Mouse (Mus musculus) adrenal gland, postnatal 36 days (tissue): ENCODE data around the gene R3hdm1. TPM values are rescaled to one million over a fixed set of nuclear protein-coding genes. Genes with fewer than 3 reads are reported as not detected.
"Not testable (repeated sequence)": the region's sequence is repeated elsewhere in the genome, so short reads cannot be mapped to it uniquely, and the experiment has no call there.

Experiments
- DNase-seq, 2 experiments: peaks; one replicate each; pipeline ENCODE4 v3.0.0; 2021; ENCODE audit warnings: mixed read lengths in 1 of 2
- total RNA-seq, 2 experiments: library from RNA; stranded (reverse); gene quantifications; 2 replicates each; pipeline ENCODE4 v1.2.3; 2021

R3hdm1 gene
- total RNA-seq, 2 experiments from 2014 or later = 72.0 to 75.2 TPM

DNA sequence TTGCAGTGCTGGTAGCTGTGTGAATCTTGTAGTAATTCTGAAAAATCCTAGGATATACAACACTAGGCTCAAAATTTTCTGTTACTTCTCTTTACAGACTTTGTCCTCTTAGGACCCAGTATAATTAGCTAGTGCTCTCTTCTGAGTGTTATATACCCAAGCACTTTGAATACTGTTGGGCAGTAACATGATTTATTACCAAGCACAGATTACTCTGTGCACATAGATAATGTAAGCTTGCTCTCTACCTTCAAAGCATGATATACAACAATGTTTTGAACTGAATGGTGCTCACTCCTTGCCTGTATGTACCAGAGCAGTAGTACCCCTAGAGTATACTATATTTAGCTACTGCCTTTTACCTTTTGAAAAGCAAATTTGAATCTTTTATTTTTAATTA lies 33.1 kb downstream of the R3hdm1 start:
- not testable (repeated sequence) for DNase-seq

DNA sequence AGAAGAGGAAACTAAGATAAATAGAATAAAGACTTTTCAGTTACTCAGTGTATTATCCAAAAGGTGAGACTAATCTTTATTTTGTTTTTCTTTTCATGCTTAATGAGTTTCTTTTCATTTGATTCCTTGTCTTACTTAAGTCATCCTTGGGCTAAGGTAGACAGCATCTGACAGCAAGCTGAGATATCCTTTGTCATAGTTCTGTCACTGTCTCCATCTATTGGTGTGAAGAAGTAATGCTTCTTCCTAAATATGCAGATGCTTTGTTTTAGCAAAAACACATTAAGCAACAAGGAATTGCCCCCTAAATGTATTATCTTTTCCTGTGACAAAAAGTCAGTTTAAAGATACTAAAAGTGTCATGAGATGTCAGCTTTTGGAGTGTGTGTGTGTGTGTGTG lies 37.9 kb downstream of the R3hdm1 start:
- DNase-seq = no peak

DNA sequence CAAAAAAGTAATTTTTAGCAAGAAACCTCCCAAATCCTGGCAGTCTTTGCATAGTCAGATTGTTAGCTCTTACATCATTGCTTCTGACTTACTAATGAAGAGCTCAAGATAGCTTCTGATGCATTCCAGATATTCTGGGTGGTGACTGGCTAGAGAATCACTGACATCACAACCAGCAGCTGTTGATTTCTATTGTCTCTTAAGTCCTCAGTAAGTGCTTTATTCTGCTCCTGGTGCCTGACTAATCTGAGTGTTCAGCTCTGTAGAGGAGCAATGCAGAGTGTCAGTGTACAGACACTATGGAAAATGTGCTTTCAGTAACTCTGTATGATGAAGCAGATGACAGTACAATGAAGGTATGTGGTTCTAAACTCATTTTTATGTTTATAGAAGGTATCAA lies 38.6 kb downstream of the R3hdm1 start:
- no peak for DNase-seq

DNA sequence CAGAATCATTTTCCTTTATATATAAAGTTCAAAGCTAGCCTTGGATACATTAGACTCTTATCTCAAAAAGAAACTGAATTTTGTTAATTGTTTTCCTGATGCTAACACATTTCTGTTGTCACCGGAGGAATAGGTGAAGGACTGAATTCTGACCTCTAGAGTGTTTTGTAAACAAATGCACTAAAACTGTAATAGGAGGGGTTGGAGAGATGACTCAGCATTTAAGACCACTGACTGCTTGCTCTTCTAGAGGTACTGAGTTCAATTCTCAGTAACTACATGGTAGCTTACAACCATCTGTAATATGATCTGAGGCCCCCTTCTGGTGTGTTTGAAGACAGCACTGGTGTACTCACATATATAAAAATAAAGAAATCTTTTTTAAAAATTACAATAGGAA lies 63.9 kb downstream of the R3hdm1 start:
- DNase-seq = no peak

DNA sequence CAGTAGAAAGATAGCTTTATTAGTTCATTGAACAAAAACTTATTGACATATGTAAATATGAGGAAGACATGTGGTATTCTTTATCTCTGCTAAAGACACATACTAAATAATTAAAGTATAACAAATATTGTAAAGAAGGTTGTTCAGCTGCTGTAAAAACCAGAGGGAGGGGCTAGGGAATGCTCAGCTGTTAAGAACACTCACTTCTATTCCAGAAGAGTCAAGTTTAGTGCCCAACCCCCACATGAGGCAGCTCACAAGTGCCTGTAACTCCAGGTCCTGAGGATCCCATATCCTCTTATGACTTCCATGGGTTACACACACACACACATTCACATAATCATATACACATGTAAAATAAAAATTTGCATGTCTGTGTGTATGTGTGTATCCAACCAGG lies 67.0 kb downstream of the R3hdm1 start:
- DNase-seq = no peak

DNA sequence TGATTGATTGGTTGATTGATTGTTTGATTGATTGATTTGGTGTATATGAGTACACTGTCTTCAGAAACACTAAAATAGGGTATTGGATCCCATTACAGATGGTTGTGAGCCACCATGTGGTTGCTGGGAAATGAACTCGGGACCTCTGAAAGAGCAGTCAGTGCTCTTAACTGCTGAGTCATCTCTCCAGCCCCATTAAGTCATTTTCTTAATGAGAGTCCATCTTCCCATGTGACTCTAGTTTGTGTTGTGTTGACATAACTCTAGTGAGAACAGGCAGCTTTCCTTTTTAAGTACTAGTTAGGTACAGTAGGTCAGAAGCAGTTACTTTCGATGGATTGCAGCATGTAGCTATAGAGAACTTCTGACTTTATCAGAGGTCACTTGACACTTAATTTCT lies 88.3 kb downstream of the R3hdm1 start:
- DNase-seq = no peak

DNA sequence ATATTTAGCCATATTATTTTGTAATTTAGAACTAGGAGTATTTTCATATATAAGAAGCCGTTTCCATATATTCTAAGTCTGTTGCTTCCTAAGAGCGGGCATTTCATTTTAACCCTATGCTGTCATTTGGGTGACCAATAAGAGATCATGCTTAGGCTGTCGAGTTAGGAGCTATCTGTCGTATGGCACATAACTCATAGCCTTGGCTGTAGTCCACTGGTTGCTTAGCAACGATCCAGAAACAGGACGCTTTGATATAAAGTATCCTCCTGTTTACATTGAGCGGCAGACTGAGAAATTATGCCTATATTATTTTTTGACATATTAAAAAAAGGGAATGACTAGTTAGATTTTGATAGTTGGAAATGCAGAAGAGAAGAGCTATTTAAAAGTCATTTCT lies 89.3 kb downstream of the R3hdm1 start:
- DNase-seq = no peak

DNA sequence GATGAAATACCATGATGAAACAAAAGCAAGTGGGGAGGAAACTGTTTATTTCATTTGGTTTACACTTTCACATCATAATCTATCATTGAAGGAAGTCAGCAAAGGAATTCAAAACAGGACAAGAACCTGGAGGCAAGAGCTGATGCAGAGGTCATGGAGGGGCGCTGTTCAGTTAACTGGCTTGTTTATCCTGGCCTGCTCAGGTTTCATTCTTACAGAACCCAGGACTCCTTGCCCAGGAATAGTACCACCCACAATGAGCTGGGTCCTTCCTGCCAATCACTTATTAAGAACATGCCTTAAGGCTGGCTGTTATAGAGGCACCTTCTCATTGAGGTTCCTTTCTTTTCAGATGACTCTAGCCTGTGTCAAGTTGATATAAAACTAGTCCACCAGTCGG lies 90.9 kb downstream of the R3hdm1 start:
- DNase-seq = no peak

DNA sequence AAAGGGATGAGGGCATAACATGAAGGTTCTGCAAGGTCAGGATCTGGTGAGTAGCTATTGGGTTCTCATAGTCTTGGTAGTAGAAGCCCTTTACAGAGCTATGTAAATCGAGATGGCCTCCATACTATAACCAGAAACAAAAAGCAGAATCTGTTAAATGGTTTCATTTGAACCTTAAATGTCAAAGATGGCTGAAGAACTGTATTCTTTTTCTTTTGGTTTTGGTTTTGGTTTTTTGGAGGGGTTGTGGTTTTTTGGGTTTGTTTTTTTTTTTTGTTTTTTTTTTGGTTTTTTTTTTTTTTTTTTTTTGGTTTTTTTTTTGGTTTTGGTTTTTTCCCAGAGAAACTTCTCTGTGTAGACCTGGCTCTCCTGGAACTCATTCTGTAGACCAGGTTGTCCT lies 94.3 kb downstream of the R3hdm1 start:
- no peak for DNase-seq

DNA sequence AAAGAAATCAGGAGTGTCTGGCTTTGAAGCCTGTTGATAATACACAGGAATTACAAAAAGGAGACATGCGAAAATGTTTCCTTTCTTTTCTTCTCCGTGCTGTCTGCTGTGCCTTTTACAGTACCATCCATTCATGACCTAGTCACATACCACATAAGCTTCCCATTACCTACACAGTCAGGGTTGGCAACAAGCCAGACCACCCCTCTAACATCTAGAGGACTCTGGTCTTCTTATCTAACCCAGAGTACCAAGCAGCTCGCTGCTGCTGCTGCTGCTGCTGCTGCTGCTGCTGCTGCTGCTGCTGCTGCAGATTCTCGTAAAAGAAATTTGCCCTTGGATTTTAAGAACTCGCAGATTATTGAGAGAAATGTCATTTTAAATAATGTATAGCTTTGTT lies 110.2 kb downstream of the R3hdm1 start:
- no peak for DNase-seq

DNA sequence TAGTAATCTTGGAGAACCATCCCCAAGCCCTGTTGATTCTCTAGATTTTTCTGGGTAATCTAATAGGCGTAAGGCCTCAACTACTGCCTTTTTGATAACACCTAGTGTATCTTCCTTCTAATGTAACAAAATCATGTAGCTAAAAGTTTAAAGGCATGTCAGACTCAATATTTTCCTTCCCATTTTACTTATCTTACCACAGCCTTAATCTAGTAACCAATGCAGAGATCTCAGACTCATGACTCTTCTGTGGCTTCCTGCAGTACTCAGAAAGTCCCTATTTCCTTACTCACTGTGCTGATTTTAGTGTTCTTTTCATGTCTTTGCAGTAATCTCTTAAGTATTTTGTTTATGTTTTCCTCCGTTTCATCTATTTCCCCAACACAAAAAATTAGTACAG lies 118.8 kb downstream of the R3hdm1 start:
- no peak for DNase-seq

DNA sequence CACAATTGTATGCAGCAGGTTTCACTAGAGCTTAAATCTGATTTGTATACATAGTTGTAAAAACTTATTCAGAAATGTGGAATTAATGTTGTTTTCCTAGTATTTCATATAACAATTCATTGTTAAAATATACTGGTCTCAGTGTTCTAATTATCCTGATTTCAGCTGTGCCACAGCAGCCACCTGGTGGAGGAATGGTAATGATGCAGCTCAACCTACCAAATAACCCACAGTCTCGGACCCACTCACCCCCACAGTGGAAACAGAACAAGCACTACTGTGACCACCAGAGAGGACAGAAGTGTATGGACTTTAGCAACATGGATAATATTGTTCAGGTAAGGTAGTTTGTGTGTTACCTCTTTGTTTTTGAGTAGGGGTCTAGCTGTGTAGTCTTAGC lies 120.2 kb downstream of the R3hdm1 start:
- DNase-seq = no peak

DNA sequence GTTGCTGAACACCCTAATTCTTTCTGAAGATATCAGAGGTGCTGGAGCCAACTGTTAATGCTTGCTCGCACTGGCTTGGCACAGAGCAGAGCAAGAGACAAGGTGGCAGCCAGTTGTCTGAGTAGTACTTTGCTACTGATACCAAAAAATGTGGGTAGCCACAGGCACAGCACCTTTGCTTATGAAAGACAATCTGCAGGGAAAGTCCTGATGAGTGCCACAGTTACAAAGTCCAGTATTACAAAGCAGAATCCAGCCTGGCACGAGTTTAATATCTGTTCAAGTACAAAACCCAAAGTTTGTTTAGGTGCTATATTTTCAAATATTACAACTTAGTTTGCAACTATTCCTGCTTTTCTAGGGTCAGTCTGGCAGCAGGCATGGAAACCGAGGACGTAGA lies 132.1 kb downstream of the R3hdm1 start:
- DNase-seq = no peak

DNA sequence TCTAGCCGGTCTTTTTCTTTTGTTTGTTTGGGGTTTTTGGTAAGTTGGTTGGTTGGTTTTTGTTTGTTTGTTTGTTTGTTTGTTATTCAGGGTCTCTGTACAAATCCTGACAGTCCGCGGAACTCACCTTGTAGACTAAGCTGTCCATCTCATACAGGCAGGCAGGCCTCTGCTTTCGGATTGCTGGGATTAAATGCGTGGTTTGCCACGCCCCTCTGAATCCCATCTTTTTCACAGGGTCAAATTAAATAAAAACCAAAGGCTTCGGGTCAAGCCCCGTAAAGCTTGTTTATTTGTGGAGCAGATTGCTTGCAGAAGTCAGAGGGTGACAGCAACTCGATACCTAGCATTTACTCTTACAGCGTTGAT lies 140.5 kb downstream of the R3hdm1 start, which contains the start of gene Ubxn4:
Ubxn4 (plus strand) TSS at position 338 of the 369 bp plus-strand sequence.
- DNase-seq = no peak

DNA sequence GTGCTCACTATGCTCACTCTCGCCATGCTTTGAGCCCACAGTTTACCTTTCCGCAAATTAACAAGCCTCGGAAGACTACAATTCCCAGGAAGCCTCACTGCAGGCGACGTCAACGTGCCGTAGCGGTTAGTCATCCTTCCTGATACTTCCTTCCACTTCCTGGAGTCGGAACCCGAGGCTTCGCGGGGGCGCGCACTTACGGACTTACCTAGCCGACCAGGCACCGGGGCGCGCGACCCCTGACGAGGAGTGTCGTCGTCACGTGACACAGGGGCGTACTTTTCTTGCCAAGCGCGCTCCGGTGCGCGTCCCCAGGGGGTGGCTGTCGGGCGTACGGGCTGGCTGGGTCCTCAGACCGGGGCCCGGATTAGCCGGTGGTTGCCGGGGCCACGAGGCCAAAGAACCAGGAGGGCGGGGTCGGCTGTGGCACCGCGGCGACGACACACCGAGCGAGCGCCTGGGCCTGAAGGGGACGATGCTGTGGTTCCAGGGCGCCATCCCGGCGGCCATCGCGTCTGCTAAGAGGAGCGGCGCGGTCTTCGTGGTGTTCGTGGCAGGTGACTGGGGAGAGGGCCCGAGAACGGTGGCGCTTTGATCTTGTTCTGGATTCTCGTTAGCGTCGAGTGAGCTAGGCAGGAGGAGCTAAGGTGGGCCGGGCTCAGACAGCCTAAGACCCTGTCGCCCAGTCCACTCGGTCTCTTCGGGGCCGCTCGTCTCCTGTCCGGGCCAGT lies 141.1 kb downstream of the R3hdm1 start:
- DNase-seq = peak; percentile 96 to 97

DNA sequence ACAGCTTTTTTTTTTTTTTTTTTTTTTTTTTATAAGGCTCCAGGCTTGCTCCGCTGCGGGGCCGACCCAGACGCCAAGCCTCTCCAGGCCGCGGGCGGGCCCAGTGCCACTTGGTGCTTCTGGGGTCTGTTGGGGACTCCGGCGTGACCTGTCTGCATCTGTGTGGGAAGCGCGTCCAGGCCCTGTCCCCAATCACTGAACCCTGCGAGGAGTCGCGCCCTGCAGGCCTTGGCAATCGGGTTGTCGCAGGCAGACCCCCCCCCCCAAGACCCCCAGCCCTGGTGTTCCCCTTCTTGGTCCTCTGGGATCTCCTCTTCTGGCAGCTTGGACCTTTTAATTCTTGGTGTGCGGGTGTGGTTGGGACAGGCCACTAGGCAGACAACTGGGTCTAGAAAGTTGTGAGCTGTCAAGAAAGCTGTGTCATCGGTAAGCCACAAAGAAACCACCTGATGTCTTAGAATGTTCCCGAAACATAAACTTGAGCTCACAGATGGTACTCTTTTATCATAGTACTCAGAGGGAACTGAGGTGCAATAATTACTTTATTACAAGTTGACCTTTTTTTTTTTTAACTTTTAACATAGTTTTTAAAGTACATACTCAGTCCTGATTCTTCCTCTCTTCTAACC lies 141.7 kb downstream of the R3hdm1 start:
- DNase-seq = peak in 1 of 2 experiments; percentile 54

DNA sequence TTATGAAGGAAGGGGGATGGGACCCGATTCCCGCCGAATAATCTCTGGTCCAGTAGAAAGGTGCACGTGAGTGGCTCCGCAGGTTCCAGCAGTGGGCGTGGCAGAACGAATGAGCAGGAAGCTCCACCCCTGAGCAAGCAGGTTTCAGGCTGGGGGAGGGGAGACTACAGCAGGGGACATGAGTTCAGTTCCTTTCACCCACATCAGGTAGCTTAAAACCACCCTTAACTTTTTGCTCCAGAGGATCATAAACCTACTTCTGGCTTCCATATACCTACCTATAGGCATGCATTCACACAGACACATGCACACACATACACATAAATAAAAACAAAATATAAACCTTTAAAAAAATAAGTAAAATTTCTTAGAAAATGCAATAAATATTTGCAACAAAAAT lies 164.0 kb downstream of the R3hdm1 start:
- DNase-seq = not testable (repeated sequence)

DNA sequence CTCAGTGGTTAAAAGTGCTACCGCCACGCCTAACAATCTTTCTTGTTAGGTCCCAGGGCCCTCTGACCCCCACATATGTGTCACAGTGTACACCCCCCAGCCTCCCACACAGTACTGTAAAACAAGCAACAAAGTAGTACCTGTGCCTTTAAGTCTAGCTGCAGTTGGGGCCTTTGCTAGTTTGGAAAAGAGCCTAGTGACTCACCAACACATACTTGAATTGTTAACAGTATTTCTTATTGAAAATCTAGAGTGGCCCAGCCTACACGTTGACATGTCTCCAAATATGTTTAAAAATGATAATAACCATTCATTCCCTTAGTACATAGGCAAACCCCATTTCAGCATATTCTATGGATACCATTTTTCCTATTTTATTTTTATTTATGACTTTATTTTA lies 167.6 kb downstream of the R3hdm1 start:
- no peak for DNase-seq

DNA sequence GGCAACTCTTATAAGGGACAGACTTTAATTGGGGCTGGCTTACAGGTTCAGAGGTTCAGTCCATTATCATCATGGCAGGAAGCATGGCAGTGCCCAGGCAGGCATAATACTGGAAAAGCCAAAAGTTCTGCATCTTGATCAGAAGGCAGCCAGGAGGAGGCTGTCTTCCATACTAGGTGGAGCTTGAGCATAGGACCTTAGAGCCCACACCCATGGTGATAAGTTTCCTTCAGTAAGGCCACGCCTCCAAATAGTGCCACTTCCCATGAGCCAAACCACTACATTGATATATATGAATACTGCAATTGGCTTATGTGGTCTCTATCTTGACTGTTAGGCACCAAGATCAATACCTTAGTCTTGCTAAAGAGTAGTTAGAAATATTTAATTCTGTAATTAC lies 172.8 kb downstream of the R3hdm1 start:
- no peak for DNase-seq

DNA sequence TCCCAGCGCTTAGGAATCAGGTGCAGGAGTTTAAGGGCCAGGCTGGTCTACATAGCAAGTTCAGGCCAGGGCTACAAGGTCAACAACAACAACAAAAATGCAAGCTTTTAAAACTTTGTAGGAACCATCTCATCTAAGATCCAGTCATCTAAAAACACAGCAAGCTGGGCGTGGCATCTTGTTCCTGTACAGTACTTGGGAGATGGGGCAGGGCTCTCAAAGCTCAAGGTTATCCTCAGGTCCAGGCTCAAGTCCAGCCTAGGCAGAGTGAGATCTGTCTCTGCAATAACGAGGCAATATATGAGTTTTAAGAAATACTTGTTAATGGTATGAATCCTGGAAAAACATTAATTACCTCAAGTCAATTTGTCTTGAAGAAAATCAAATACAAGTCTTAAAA lies 175.5 kb downstream of the R3hdm1 start:
- DNase-seq = no peak

DNA sequence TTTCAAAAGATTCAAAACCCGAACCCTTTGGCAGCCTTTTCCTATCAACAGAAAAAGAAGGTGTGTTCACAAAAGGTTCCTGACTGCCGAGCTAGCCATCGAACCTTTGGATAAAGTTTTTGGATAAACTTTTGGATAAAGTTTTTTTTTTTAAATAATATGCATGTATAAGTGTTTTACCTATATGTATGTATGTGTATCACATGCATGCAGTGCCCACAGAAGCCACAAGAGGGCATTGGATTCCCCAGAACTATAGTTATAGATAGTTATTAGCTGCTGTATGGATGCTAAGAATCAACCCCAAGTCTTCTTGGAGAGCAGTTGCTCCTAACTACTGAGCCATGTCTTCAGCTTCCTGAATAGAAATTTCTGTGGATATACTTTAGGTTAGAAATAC lies 178.7 kb downstream of the R3hdm1 start:
- DNase-seq = no peak

DNA sequence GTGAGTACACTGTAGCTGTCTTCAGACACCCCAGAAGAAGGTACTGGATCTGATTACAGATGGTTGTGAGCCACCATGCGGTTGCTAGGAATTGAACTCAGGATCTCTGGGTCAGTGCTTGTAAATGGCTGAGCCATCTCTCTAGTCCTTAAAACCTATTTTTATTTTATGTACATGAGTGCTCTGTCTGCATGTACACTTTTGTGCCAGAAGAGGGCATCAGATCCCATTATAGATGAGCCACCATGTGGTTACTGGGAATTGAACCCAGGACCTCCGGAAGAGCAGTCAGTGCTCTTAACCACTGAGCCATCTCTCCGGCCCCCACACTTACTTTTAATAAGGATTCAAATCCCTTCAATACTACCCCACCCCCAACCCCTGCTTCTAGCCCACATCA lies 179.8 kb downstream of the R3hdm1 start:
- DNase-seq = no peak

DNA sequence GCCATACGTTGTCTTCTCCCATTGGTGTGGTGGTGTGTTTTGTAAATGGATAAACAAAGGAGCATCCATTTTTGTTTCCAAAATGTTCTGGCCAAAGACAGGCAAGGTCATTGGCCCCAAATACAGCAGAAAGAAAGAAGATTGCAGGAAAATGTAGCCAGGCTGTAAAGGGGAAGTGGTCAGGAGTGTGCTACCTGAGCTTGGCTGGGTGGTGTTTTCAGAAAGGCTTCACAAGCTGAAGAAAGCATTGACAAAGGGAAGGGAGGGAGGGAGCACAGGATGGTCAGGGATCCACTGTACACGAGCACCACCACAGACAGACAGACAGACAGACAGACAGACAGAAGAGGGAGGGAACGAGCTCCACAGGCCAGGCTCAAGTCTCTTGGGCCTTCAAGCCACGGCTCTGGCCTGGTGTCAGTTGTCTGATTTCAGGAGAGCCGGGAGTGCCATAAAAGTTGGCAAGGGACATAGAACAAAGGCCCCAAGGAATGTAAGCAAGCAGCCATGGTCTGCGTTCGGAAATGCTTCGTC lies 181.1 kb downstream of the R3hdm1 start:
- no peak for DNase-seq

DNA sequence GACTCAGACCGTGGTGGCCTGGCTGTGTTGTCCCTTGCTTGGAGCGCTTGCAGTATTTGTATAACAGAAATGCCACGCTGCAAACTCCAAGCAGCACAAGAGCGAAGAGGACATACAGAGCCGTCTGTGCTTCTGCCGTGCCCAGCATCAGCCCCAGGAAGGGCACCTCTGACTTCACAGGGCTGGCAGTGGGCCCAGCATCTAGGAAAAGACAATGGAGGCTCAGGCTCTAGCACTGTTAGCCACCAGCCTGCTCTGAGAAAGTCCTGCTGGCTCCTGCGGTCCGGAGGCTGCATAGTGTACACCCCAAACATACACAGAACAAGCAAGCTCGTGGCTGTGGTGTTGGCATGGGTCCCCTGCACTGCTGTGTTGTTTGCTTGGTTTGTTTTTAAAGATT lies 182.0 kb downstream of the R3hdm1 start:
- DNase-seq = no peak
